Mouse (Mus musculus) adrenal gland, postnatal 25 days (tissue): ENCODE results near the gene Ces1d. TPM values are rescaled to one million over a fixed set of nuclear protein-coding genes. Genes with fewer than 3 reads are reported as not detected.

Experiments
- DNase-seq: peaks from one replicate; pipeline ENCODE4 v3.0.0; 2021; ENCODE audit warnings: mixed read lengths
- total RNA-seq: library from RNA; stranded (reverse); gene quantifications from 2 replicates; pipeline ENCODE4 v1.2.3, GENCODE M21; 2021

The Ces1d gene
- total RNA-seq, 1 experiment from 2014 or later: 150 TPM

DNA sequence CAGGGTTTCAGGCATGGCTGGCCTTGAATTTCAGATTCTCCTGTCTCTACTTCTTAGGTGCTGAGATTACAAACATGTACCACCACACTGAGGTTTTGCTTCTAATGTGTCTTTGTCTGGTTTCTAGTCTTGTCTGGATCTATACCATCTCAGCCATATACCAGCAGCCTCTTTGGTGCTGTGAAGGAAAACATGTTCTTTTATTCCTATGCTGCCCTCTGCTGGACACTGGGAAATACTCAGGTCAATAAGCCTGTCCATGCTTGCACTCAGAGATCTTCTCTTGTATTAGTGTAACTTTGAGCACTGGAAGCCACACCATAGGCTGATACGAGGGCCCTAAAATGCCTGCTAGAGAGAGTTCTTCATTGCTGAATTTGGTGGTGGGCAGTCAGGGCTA lies 56.9 kb downstream of the Ces1d start:
- peak; percentile 26 for DNase-seq

DNA sequence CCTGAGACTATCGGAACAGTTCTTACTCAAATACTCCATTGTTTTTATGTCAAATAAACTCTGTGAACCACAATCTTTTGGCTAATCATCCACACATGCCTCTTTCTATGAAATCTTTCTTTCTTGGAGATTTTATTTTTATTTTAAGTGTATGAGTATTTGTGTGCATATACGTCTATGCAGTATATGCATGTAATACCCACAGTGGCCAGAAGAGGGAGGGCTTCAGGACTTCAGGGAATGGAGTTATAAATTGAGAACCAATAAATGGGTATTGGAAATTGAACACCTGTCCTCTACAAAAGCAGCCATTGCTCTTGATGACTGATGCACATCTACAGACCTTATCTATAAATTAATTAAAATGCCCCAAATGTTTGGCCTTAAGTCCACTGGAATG lies 65.4 kb downstream of the Ces1d start:
- DNase-seq: no peak

DNA sequence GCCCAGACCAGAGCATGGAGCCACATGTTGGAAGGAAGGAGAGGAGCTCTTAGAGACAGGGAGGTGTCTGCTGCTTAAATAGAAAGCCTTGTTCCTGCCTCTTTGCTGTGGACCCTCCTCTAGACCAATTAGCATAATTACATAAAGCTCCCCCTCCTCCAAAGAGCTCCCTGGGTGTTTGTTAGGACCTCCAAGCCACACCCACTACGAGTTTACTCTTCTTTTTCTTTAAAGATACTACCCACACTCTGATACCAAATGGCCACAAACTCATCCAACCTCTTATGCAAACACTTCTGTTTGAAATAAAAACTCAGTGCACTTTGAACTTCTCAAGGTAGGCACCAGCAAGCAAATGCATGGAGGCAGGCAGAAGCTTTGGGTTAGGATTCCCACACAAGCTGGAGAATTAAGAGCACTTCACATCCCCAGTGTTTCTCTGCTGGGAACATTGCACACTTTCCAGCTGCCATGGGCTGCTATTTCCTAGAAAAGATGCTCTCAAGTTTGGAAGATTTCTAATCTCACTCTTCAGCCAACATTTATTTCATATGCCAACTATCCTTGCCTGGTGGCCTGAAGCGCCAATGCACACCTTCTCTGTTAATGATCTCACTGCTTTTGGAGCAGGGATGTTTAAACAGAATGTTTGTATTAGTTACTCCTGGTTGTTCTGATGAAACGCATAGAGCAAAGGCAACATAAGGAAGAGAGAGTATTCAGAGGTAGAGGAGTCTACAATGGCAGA lies 66.2 kb downstream of the Ces1d start, which contains the start of gene Ces1c:
Ces1c (minus strand) TSS at position 51 of the 748 bp plus-strand sequence.
- no peak for DNase-seq

DNA sequence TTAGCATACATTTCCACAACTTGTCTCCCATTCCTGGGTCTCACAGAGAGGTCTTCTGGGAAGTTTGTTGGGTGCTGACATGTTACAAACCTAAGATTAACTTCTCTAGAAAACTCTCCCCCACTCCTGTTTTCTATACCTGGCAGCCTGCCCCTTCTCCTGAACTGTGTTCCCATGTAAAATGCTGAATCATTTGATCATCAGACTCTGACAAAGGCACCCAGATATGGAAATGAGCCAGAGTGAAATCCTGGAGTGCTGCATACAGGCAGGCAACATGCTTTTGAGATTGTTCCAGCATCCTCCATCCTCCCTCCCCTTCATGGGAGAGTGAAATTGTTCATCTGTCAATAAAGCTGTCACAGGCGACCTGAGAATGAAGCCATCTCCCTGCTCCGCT lies 71.2 kb downstream of the Ces1d start:
- peak; percentile 1 for DNase-seq

DNA sequence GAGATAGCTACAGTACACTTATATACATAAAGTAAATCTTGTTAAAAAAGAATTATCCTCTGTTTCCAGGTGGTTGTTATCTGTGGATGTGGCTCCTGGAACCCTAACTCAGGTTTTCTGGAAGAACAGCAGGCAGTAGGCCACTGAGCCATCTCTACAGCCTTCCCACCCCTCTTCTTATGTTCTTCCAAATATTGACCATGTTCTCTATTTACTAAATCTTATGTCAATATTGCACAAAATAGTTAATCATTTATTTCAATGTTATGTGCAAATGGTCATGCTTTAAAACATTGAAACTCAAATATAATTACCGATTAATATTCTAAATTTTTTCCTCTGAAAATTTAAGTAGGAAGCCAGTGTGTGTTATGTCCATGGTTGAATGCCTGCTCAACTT lies 75.6 kb downstream of the Ces1d start:
- DNase-seq: no peak

Other genes with a start within 250 kb of the Ces1d start
- 5.5 and 10.4 TPM in 2 replicates for gene Slc6a2, start 237.8 kb downstream of the Ces1d start, total RNA-seq
- not detected in 2 replicates for gene Ces1a, start 149.6 kb downstream of the Ces1d start, total RNA-seq
- gene Ces1b, start 117.8 kb downstream of the Ces1d start, total RNA-seq: 1.3 TPM in 1 of 2 replicates, not detected in the other
- gene Ces1c, start 66.6 kb downstream of the Ces1d start, total RNA-seq: 19.1 TPM in 1 of 2 replicates, not detected in the other
- gene Ces1e, start 31.8 kb upstream of the Ces1d start, total RNA-seq: not detected in 2 replicates
- 7.5 and 9.8 TPM in 2 replicates for gene Ces1f, start 81.9 kb upstream of the Ces1d start, total RNA-seq
- 1.1 TPM in 1 of 2 replicates, not detected in the other for gene Ces1g, start 139.5 kb upstream of the Ces1d start, total RNA-seq
- gene Ces1h, start 181.9 kb upstream of the Ces1d start, total RNA-seq: not detected in 2 replicates